Mouse (Mus musculus) frontal cortex, postnatal 10 days (tissue): ENCODE results near the gene Rcor3.

Experiments
- DNase-seq, 2 experiments: peaks; one replicate each; pipeline ENCODE4 v3.0.0; 2022; ENCODE audit warnings: low spot score in 2 of 2, mixed read lengths in 1 of 2

Rcor3 gene

DNA sequence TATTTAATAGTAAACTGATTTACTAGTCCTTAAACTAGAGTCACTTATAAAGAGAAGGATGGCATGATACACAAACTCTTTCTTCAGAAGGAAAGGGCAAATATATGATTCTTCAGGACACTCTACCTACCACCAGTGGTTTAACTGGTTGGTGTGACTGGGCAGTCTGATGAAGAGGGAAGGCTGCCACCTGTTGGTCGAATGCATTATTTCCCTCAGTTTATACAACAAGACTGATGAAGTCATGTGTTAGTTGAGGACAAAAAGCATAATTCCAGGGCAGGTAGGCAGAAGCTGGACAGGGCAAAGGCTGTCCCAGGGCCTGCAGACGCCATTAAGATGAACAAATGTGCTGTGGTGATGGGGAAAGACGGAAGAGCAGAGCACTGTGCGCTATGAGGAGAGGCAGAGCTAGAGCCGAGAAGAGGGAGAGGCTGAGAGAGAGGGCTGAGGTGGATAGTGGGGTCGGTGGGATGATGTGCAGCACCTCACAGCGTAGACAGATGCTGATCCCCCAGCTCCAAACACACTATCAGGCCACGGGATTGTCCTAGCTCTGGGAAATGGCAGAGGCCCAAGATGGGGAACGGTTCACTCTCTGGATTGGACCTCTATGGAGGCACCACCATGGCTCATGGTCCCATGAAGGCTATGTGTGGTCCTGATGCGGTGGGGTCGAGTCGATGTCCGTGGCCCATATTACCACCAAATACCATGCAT, 43.3 kb downstream of the Rcor3 start:
- DNase-seq: peak in 1 of 2 experiments; percentile 54

DNA sequence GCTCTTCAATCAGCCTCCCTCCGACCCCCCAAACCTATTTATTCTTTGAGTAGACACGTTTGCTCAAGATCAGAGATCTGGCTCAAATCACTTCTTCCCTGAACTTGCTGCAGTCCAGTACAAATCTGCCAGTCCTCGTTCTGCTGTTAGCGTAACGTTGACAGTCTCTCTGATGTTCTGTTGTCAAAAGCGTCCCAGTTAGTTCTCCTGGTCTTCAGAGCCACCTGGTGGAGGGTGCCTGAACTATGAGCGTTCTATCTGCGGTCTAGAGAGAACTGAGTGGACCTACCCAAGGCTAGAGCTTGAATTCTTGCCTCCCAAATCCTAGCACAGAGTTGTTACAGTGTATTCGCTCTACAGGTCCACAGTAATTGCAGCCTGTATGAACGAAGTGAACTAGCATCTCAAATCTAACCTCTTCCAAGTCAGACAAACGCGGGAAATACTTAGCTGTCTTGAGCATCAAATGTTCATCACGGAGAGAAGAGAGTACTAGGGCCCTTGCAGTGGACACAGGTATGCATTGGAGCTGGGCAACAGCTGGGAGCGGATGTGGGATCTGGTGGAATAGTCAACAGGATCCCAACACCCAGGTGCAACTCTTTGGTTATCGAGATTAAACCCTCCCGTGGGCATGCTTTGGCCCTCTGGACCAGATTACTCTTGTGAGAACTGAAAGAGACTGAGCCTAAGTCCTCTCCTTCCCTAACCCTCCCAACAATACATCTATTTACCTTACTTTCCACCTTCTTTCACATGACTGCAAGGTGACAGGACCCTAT, 44.8 kb downstream of the Rcor3 start:
- peak; percentile 77 to 84 for DNase-seq

GRCm38 (mm10) chr1:192091806-192092772, 45.8 kb downstream of the Rcor3 start, which contains the start of gene Traf5:
Traf5 (minus strand) TSS chr1:192092559.
- peak; percentile 90 to 92 for DNase-seq

DNA sequence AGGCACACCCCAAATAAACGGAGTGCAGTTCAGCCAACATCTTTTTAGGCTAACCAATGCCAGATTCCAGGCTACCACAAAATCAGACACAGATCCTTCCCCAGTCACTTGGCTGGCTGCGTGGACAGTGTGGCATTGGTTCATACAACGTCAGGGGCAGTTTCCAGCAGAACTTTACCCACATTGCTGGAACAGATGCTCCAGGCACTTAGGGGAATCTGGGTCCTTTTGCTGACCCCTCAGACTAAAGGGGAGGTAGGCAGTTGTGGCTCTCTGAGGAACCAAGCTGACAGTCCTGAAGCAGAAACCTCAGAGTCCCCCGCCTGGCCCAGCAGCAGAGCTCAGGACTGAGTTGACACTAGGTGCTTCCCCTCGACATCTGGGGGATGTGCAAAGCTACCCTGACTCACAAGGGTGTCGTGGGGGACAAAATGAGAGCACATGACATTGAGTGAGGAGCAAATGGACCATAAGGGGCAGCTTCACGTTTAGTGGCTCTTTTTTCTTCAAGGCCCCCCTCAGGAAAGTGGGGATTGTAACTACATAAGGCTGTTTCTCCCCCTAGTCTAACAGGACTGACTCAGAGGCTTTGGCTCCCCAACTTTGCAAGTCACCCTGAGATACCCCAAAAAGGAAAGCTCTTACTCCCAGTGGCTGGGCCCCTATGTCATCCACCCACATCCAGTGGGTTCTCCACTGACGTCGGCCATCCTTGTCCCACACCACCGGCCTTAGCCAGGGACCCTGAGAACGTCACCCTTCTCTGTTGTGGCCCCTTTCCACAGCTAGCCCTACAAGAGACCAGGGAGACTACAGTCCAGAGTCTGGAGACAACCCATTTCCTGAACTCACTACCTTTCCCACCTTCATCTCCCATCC, 46.9 kb downstream of the Rcor3 start:
- DNase-seq: no peak

DNA sequence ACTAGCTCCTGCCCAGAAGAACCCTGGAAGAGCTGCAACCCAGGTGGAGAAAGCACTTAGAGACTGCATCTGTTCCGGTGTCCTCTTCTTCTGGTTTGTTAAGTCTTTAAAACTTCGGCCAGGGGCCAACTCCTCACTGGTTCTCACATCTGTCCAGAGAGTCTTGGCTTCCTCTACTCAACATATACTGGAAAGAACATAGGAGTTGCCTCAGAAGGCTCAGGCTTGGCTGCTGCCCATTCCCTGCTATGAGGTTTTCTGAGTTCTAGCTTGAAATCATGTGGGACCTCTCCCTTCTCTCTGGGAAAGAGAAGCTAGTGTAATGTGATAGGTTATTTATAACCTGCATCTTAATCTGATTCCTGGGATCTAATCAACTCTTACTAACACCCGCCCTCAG, 47.6 kb downstream of the Rcor3 start:
- DNase-seq: no peak

- no peak for DNase-seq
Observed at GRCm38 (mm10) chr1:192089208-192090166, 48.4 kb downstream of the Rcor3 start.

DNA sequence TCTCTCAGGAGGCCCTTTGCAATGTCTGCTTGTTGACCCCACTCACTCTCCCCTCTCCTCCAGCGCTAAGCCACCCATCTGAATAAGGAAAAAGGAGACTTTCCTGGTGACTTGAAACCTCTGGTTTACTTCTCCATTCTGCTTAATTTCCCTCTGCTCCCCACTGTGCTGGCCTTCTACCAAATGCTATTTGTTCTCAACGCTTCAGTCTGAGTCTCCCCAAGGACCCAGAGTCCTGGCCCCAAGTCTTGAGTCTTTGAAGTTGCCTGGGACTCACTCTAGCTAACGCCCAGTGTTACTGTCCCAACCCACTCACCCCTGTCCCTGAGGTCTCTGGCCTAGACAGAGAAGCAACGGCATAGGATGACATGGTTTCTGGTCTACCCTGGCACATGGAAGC, 49.9 kb downstream of the Rcor3 start:
- DNase-seq: no peak

- DNase-seq: no peak
Observed at GRCm38 (mm10) chr1:192087098-192087497, 50.8 kb downstream of the Rcor3 start.

GRCm38 (mm10) chr1:192086279-192087037, 51.4 kb downstream of the Rcor3 start:
- no peak for DNase-seq

DNA sequence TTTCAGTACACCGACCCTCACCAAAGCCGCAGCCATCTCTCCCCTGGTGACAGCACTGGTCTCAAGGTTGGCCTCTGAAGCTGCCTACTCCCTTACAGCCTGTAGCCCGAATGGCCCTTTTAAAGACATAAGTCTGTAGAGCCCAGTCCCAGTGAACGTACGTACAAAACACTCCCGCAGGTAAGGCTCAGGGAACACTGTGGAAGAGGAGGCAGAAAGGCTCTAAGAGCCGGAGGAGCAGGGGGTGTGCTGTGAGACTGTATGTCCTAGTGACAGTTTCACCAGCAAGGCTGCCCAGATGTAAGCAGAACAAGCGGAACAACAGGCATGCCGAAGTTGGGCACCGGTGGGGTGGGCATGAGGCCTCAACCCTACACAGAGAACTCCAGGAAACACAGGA, 52.6 kb downstream of the Rcor3 start:
- DNase-seq: no peak

GRCm38 (mm10) chr1:192082646-192083045, 55.2 kb downstream of the Rcor3 start:
- DNase-seq: no peak

GRCm38 (mm10) chr1:192081129-192081528, 56.7 kb downstream of the Rcor3 start:
- DNase-seq: no peak

- DNase-seq: no peak
Observed at GRCm38 (mm10) chr1:192079121-192079520, 58.7 kb downstream of the Rcor3 start.

DNA sequence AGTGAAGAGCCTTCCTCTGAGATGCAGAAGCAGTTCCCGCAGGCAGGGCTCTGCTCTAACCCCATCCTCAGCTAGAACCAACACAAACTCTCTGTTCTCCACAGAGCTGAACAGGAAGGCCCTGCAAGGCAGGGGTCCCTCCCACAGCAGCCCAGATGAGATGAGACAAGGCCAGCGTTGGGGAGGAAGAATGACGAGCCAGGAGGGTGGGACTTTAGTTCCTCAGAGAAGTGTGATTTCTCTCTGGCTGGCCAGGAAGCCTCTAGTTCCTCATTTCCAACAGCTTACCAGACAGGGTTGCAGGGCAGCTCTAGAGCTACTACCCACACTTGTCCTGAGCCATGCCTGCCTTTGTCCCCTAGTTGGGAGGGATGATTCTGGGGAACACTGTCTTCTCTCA, 59.5 kb downstream of the Rcor3 start:
- DNase-seq: no peak

GRCm38 (mm10) chr1:192076796-192077535, 60.9 kb downstream of the Rcor3 start:
- no peak for DNase-seq

GRCm38 (mm10) chr1:192076101-192076500, 61.8 kb downstream of the Rcor3 start:
- DNase-seq: no peak

DNA sequence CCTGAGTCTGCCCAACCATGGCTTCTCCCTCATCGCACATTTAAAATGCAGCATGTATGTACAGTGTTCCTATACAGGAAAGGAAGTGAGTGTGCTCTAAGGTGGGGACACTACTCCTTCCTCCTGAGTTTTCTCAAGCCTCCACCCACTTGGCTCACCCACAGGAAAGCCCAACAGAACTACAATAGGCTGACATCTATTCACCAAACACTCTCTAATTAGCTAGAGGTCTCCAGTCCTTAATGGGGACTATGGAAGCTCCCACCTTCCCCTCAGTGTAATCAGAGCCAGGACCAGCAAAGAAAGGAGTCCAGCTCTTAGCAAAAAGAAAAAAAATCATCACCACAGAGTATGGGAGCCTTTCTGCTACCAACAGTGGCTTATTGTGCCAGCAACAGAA, 63.0 kb downstream of the Rcor3 start:
- DNase-seq: no peak

- DNase-seq: no peak
Observed at GRCm38 (mm10) chr1:192072426-192072825, 65.4 kb downstream of the Rcor3 start.
